Mouse (Mus musculus): ENCODE measurements around the gene Ctps2. TPM values are rescaled to one million over a fixed set of nuclear protein-coding genes. Genes with fewer than 3 reads are reported as not detected.
"Not testable (repeated sequence)": the region's sequence is repeated elsewhere in the genome, so short reads cannot be mapped to it uniquely, and the experiment has no call there.

Gene Ctps2
- polyA plus RNA-seq (2014; fragmentation: Nextera tagmentation; extraction: Ambion mirVana): 93.0 and 94.7 TPM in 2 replicates

- DNase-seq (no peak), ATAC-seq (ENCODE audit: insufficient read depth) (no peak)
- no peaks in the 10 kb centered on the region for H3K36me3 ChIP-seq (ENCODE audit: insufficient read depth)
- peak within 1 kb of the TSS; percentile 56 for H3K4me3 ChIP-seq (ENCODE audit: low read depth, low read length)
- H3K4me2 ChIP-seq: peak within 1 kb of the TSS; percentile 61
- WGBS: 22% methylated on average over 4 of the region's 4 CpGs
- H3K4me1 ChIP-seq (ENCODE audit: insufficient read depth): no peaks in the 10 kb centered on the region
- H3K9ac ChIP-seq: peak within 1 kb of the TSS; percentile 61
- no peaks in the 10 kb centered on the region for H3K9me3 ChIP-seq (ENCODE audit: low read depth, low read length)
- H3K27ac ChIP-seq (ENCODE audit: low read depth): peak within 1 kb of the TSS; percentile 86
- no peak for TF ChIP-seq CTCF (IDR thresholded peaks at IDR 0.05; ENCODE audit: low read depth)
- no peaks in the 10 kb centered on the region for H3K27me3 ChIP-seq (ENCODE audit: insufficient read depth, low read length)
Measured at GRCm38 (mm10) chrX:162900938-162901337, at the start of gene Ctps2. Gene Ctps2 (plus strand): TSS chrX:162901238.

GRCm38 (mm10) chrX:162868294-162868965, 32.6 kb upstream of the Ctps2 start:
- Histone ChIP-seq H3K4me3 (ENCODE audit: low read depth, low read length) (no peak overlapping the region), H3K9me3 (ENCODE audit: low read depth, low read length) (no peaks in the 10 kb centered on the region), H3K36me3 (ENCODE audit: insufficient read depth) (peaks cover 27% of the 10 kb centered on the region; the same call in 1 of the 2 replicates), H3K4me2 (no peak overlapping the region), H3K9ac (no peak overlapping the region), H3K4me1 (ENCODE audit: insufficient read depth) (no peaks in the 10 kb centered on the region), H3K27me3 (ENCODE audit: insufficient read depth, low read length) (no peaks in the 10 kb centered on the region), H3K27ac (ENCODE audit: low read depth) (no peak overlapping the region)
- DNase-seq: no peak
- 72% methylated on average over 3 of the region's 3 CpGs for WGBS
- no peak for TF ChIP-seq CTCF (IDR thresholded peaks at IDR 0.05; ENCODE audit: low read depth)
- ATAC-seq (ENCODE audit: insufficient read depth): no peak

- DNase-seq (peak; percentile 44), ATAC-seq (ENCODE audit: insufficient read depth) (no peak)
- no peaks in the 10 kb centered on the region for H3K9me3 ChIP-seq (ENCODE audit: low read depth, low read length)
- no peak overlapping the region for H3K9ac ChIP-seq
- no peak overlapping the region for H3K4me2 ChIP-seq
- no peak overlapping the region for H3K4me3 ChIP-seq (ENCODE audit: low read depth, low read length)
- H3K27ac ChIP-seq (ENCODE audit: low read depth): no peak overlapping the region
- no peaks in the 10 kb centered on the region for H3K27me3 ChIP-seq (ENCODE audit: insufficient read depth, low read length)
- peak; percentile 72 for TF ChIP-seq CTCF (IDR thresholded peaks at IDR 0.05; ENCODE audit: low read depth)
- H3K36me3 ChIP-seq (ENCODE audit: insufficient read depth): peaks cover 24% of the 10 kb centered on the region; the same call in 1 of the 2 replicates
- 45% methylated on average over 4 of the region's 4 CpGs for WGBS
- H3K4me1 ChIP-seq (ENCODE audit: insufficient read depth): no peaks in the 10 kb centered on the region
Measured at GRCm38 (mm10) chrX:162871734-162872517, 29.1 kb upstream of the Ctps2 start.

- Histone ChIP-seq H3K4me1 (ENCODE audit: insufficient read depth) (no peaks in the 10 kb centered on the region), H3K27ac (ENCODE audit: low read depth) (no peak overlapping the region), H3K4me3 (ENCODE audit: low read depth, low read length) (no peak overlapping the region), H3K27me3 (ENCODE audit: insufficient read depth, low read length) (no peaks in the 10 kb centered on the region), H3K4me2 (no peak overlapping the region), H3K9ac (no peak overlapping the region), H3K9me3 (ENCODE audit: low read depth, low read length) (no peaks in the 10 kb centered on the region), H3K36me3 (ENCODE audit: insufficient read depth) (peaks cover 21% of the 10 kb centered on the region)
- 88% methylated on average over 2 of the region's 2 CpGs for WGBS
- ATAC-seq (ENCODE audit: insufficient read depth) (no peak), DNase-seq (no peak)
- TF ChIP-seq CTCF (IDR thresholded peaks at IDR 0.05; ENCODE audit: low read depth): no peak
Measured at GRCm38 (mm10) chrX:162873761-162874160, 27.3 kb upstream of the Ctps2 start.

GRCm38 (mm10) chrX:162878236-162878635, 22.8 kb upstream of the Ctps2 start:
- WGBS: 93% methylated on average over 3 of the region's 3 CpGs
- Histone ChIP-seq H3K4me2 (no peak overlapping the region), H3K27ac (ENCODE audit: low read depth) (no peak overlapping the region), H3K9me3 (ENCODE audit: low read depth, low read length) (no peaks in the 10 kb centered on the region), H3K4me3 (ENCODE audit: low read depth, low read length) (no peak overlapping the region), H3K36me3 (ENCODE audit: insufficient read depth) (peaks cover 28% of the 10 kb centered on the region), H3K4me1 (ENCODE audit: insufficient read depth) (no peaks in the 10 kb centered on the region), H3K27me3 (ENCODE audit: insufficient read depth, low read length) (no peaks in the 10 kb centered on the region), H3K9ac (no peak overlapping the region)
- TF ChIP-seq CTCF (IDR thresholded peaks at IDR 0.05; ENCODE audit: low read depth): no peak
- ATAC-seq (ENCODE audit: insufficient read depth) (no peak), DNase-seq (no peak)

GRCm38 (mm10) chrX:162887931-162888511, 13.0 kb upstream of the Ctps2 start, which contains the start of gene Syap1:
Gene Syap1 (minus strand): TSS chrX:162888447.
- ATAC-seq (ENCODE audit: insufficient read depth): peak; percentile 98
- WGBS: 7% methylated on average over 32 of the region's 47 CpGs

GRCm38 (mm10) chrX:162888575-162889223, 12.3 kb upstream of the Ctps2 start:
- H3K9me3 ChIP-seq (ENCODE audit: low read depth, low read length); H3K36me3 ChIP-seq (ENCODE audit: insufficient read depth); H3K4me2 ChIP-seq; H3K4me1 ChIP-seq (ENCODE audit: insufficient read depth); H3K4me3 ChIP-seq (ENCODE audit: low read depth, low read length); H3K9ac ChIP-seq; H3K27ac ChIP-seq (ENCODE audit: low read depth); H3K27me3 ChIP-seq (ENCODE audit: insufficient read depth, low read length): not testable (repeated sequence)
- 79% methylated on average over 9 of the region's 25 CpGs for WGBS
- DNase-seq (peak; percentile 43), ATAC-seq (ENCODE audit: insufficient read depth) (peak; percentile 42; the same call in 1 of the 2 replicates)

More at GRCm38 (mm10) chrX:162887931-162888511, 13.0 kb upstream of the Ctps2 start, which contains the start of gene Syap1:
- Histone ChIP-seq H3K4me2 (peak within 1 kb of the TSS; percentile 58), H3K27me3 (ENCODE audit: insufficient read depth, low read length) (no peaks in the 10 kb centered on the region), H3K36me3 (ENCODE audit: insufficient read depth) (no peaks in the 10 kb centered on the region), H3K9ac (peak within 1 kb of the TSS; percentile 66), H3K27ac (ENCODE audit: low read depth) (no peak within 1 kb of the TSS; the same call in 1 of the 2 replicates), H3K4me3 (ENCODE audit: low read depth, low read length) (peak within 1 kb of the TSS; percentile 56), H3K4me1 (ENCODE audit: insufficient read depth) (no peaks in the 10 kb centered on the region), H3K9me3 (ENCODE audit: low read depth, low read length) (no peaks in the 10 kb centered on the region)
- peak; percentile 91 for DNase-seq
- TF ChIP-seq CTCF (IDR thresholded peaks at IDR 0.05; ENCODE audit: low read depth): no peak

All from lung, embryonic 14.5 days (tissue).